Mouse (Mus musculus) heart, postnatal 0 days (tissue): Measurements from ENCODE around the gene Eda.

Experiments used
- CTCF ChIP-seq: IDR thresholded peaks from 2 replicates; pipeline ENCODE4 v1.5.1; 2016; ENCODE audit warnings: antibody characterized with exemption, control low read depth, low read depth
- EP300 ChIP-seq: IDR thresholded peaks from 2 replicates; pipeline ENCODE4 v1.6.1; 2016; ENCODE audit warnings: antibody characterized with exemption, low read depth

GRCm38 (mm10) chrX:100443532-100443931, 468.1 kb downstream of the Eda start:
- TF ChIP-seq CTCF = no peak
- no peak for TF ChIP-seq EP300
